Mouse (Mus musculus): ENCODE results near the gene Gm17783.

GRCm38 (mm10) chr16:45476991-45477390 lies 54.9 kb downstream of the Gm17783 start:
- no peak for TF ChIP-seq MYC (IDR thresholded peaks at IDR 0.05; ENCODE audit: low read depth, low read length)
- TF ChIP-seq CTCF (conservative IDR thresholded peaks at IDR 0.05 in 1 of 2, IDR thresholded peaks at IDR 0.05 in 1 of 2; ENCODE audit: low read depth in 2 of 2, low read length in 2 of 2) = no peak
- TF ChIP-seq GABPA (IDR thresholded peaks at IDR 0.05; ENCODE audit: insufficient replicate concordance, low read depth, low read length) = no peak
- no peak for TF ChIP-seq POLR2A (IDR thresholded peaks at IDR 0.05; ENCODE audit: low read depth, low read length)
- TF ChIP-seq ETS1 (conservative IDR thresholded peaks at IDR 0.05; ENCODE audit: low read depth, low read length) = no peak
- TF ChIP-seq HCFC1 (IDR thresholded peaks at IDR 0.05; ENCODE audit: low read depth, low read length) = no peak
- TF ChIP-seq RCOR1 (conservative IDR thresholded peaks at IDR 0.05; ENCODE audit: low read depth, low read length) = no peak
- TF ChIP-seq EP300 (IDR thresholded peaks at IDR 0.05; ENCODE audit: low read length) = no peak
- no peak for TF ChIP-seq MEF2A (IDR thresholded peaks at IDR 0.05; ENCODE audit: borderline replicate concordance, low read depth, low read length)
- no peak for TF ChIP-seq ZNF384 (IDR thresholded peaks at IDR 0.05; ENCODE audit: low read depth, low read length)
- TF ChIP-seq ZMIZ1 (IDR thresholded peaks at IDR 0.05; ENCODE audit: low read depth, low read length) = no peak
- TF ChIP-seq CHD2 (IDR thresholded peaks at IDR 0.05; ENCODE audit: low read length) = no peak

Measured in CH12.LX (cell line).